ENCODE assay signal across 9 mouse cellular contexts in the genomic region with DNA sequence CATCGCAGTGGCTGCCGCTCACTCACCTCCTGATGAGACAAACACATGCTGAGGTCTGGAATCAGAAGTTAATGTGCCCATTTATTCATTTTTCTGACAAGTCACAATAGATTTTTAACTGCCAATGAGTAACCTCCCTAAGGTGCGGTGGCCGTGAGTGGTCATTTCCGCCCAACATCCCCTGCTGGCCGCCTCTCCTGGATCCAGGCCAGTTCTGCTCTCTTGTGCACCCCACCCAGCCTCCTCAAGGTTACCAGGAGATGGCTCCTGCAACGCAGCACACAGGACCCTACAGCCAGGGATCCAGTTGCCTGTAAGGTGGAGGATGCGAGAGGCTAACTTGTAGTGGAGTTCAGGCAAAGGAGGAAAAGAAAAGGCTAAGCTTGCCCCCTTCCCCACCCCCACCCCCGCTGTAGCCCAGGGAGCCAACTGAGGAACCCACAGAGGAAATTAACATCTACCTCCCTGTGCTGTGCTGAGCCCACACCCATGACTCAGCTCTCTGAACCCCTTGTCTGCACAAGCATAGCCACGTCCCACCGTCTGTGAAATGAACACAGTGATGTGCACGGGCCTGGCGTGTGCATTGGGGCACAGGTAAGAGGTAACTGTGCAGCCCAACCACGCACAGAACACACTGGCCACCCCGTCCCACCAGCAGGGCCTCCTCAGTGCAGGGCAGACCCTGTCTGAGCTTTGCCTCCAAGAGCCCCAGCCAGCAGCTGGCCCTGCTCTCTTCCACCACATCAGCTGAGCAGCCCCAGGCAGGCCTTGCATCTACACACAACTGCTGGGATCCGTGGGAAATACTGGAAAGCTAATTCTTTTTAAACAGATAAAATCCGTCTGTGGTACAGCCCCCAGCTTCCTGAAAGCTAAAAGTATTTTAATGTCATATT.
DNase-seq lines count a peak whose midpoint lies in the region; ATAC-seq lines count a peak whose summit lies in the region.
"Had no signal": no experiment of that assay in that cellular context is flagged by ENCODE, and none has a peak within 500 bp of the region (broad histone marks: within the 10 kb centered on the region; RNA-seq: fewer than 3 reads in every experiment).

No protein-coding gene starts in this region.

- DNase-seq in limb, embryonic 10.5 days (ENCODE audit: low spot score) = no peak
- DNase-seq in MN1 (ENCODE audit: low spot score) = no peak
- DNase-seq in right cerebral cortex, postnatal 25 days = no peak

- peaks cover 27% of the 10 kb centered on the region for H3K4me1 ChIP-seq in limb, embryonic 12.5 days (replicated peaks)
- H3K4me1 ChIP-seq in limb, embryonic 10.5 days = peaks cover 36% of the 10 kb centered on the region
- peaks cover 22% of the 10 kb centered on the region for H3K4me1 ChIP-seq in embryonic facial prominence, embryonic 13.5 days
- H3K4me1 ChIP-seq in heart, embryonic 15.5 days (replicated peaks) = peaks cover 22% of the 10 kb centered on the region

- peak overlapping the region; percentile 67 for H3K27ac ChIP-seq in limb, embryonic 12.5 days
- H3K27ac ChIP-seq in limb, embryonic 10.5 days = no peak overlapping the region
- peak overlapping the region; percentile 68 for H3K27ac ChIP-seq in embryonic facial prominence, embryonic 13.5 days
- H3K27ac ChIP-seq in heart, embryonic 15.5 days = peak overlapping the region; percentile 32; the same call in 1 of the 2 replicates

- no peak overlapping the region for H3K4me2 ChIP-seq in limb, embryonic 12.5 days
- no peak overlapping the region for H3K4me2 ChIP-seq in embryonic facial prominence, embryonic 13.5 days
- no peak overlapping the region for H3K4me2 ChIP-seq in heart, embryonic 15.5 days

- 71% methylated on average over 17 of the region's 17 CpGs for WGBS in limb, embryonic 12.5 days
- 78% methylated on average over 17 of the region's 17 CpGs for WGBS in limb, embryonic 10.5 days
- 64% methylated on average over 17 of the region's 17 CpGs for WGBS in embryonic facial prominence, embryonic 13.5 days
- WGBS in heart, embryonic 15.5 days = 62% methylated on average over 17 of the region's 17 CpGs

- no peak overlapping the region for H3K4me3 ChIP-seq in limb, embryonic 12.5 days (replicated peaks)
- no peak overlapping the region for H3K4me3 ChIP-seq in limb, embryonic 10.5 days
- no peak overlapping the region for H3K4me3 ChIP-seq in embryonic facial prominence, embryonic 13.5 days
- H3K4me3 ChIP-seq in heart, embryonic 15.5 days = no peak overlapping the region
- H3K4me3 ChIP-seq: forebrain, embryonic 10.5 days had no signal

- H3K36me3 ChIP-seq in limb, embryonic 12.5 days = peaks cover 31% of the 10 kb centered on the region
- H3K36me3 ChIP-seq in limb, embryonic 10.5 days = peaks cover 24% of the 10 kb centered on the region
- H3K36me3 ChIP-seq in embryonic facial prominence, embryonic 13.5 days = peaks cover 33% of the 10 kb centered on the region
- H3K36me3 ChIP-seq in heart, embryonic 15.5 days = peaks cover 6% of the 10 kb centered on the region; the same call in 1 of the 2 replicates

- 0 out of 2 replicates have a peak, but pooled peaks have one; percentile 26 for ATAC-seq in limb, embryonic 12.5 days (ENCODE audit: insufficient number of reproducible peaks, insufficient read depth, low FRiP score, low TSS enrichment, low read depth)
- ATAC-seq in embryonic facial prominence, embryonic 13.5 days (ENCODE audit: insufficient number of reproducible peaks, insufficient read depth, low FRiP score, low TSS enrichment, low read depth) = peak; percentile 65; the same call in 1 of the 2 replicates
- 0 out of 2 replicates have a peak, but pooled peaks have one; percentile 38 for ATAC-seq in heart, embryonic 15.5 days (replicated peaks; ENCODE audit: insufficient number of reproducible peaks, insufficient read depth, low FRiP score, low read depth)
- peak; percentile 77 for ATAC-seq in megakaryocyte progenitor cell, adult 5-6 weeks (replicated peaks; ENCODE audit: poor library complexity)
- ATAC-seq in activated CD4-positive, CD25-positive, alpha-beta regulatory T cell, adult 4 months = no peak

- no peaks in the 10 kb centered on the region for H3K9me3 ChIP-seq in limb, embryonic 12.5 days
- no peaks in the 10 kb centered on the region for H3K9me3 ChIP-seq in limb, embryonic 10.5 days (replicated peaks)
- H3K9me3 ChIP-seq in embryonic facial prominence, embryonic 13.5 days = no peaks in the 10 kb centered on the region
- H3K9me3 ChIP-seq in heart, embryonic 15.5 days (replicated peaks) = no peaks in the 10 kb centered on the region
- H3K9me3 ChIP-seq: forebrain, embryonic 10.5 days had no signal

- 0 out of 2 replicates have a peak, but pooled peaks cover 7% of the 10 kb centered on the region for H3K27me3 ChIP-seq in limb, embryonic 12.5 days
- H3K27me3 ChIP-seq in limb, embryonic 10.5 days (ENCODE audit: low read depth, poor library complexity, severe bottlenecking) = no peaks in the 10 kb centered on the region
- H3K27me3 ChIP-seq in embryonic facial prominence, embryonic 13.5 days = no peaks in the 10 kb centered on the region
- H3K27me3 ChIP-seq in heart, embryonic 15.5 days = no peaks in the 10 kb centered on the region

- no peak overlapping the region for H3K9ac ChIP-seq in limb, embryonic 12.5 days (replicated peaks)
- H3K9ac ChIP-seq in embryonic facial prominence, embryonic 13.5 days = no peak overlapping the region
- H3K9ac ChIP-seq in heart, embryonic 15.5 days = no peak overlapping the region
